Mouse (Mus musculus): ENCODE measurements at regions not wholly inside any gene's neighbourhood (a gene's known extent, or its start where the extent isn't known, plus 50 kb on each side); places are given as distances from the start of the nearest gene placed in this dataset.
A peak's percentile ranks its signal among the peaks of the same experiment; 100 is the strongest.

DNA sequence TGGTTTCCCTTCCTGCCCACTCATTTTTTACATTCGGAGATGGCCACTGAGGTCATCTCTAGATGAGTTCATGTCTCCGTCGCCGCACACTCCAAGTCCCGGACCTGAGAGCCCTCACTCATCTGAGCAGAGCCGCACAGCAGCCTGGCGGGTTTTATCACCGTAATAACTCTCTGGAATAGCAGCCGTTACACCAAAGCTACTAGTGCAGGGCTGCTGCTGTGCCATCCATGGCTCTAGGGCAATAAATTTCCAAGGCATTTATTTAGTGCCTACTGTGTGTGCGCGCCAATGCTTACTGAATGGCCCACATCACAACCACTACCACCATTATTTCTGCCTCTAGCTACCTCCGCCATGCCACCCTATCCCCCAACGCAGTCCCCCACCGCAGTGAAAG, 242.9 kb upstream of the Rpl38 start:
- DNase-seq, result no peak

DNA sequence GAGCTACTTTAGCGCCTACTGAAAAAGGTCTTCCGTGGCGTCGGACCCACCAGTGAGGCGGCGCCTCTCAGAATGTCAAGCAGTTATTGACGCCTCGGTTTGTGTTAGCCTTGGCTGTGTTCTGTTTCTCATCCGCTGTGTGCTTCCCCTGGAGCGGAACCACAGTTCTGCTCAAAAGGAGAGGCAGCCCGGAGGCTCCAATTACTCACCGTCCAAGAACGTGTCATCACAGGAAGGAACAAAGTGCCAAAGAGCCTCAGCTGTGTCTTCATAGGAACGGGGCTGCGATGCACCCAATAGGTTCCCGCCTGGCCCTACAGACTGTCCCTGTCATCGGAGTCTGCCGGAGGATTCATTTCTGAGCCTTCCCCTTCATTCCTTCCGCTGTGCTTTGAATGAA, 245.0 kb upstream of the Rpl38 start:
- DNase-seq, result no peak

DNA sequence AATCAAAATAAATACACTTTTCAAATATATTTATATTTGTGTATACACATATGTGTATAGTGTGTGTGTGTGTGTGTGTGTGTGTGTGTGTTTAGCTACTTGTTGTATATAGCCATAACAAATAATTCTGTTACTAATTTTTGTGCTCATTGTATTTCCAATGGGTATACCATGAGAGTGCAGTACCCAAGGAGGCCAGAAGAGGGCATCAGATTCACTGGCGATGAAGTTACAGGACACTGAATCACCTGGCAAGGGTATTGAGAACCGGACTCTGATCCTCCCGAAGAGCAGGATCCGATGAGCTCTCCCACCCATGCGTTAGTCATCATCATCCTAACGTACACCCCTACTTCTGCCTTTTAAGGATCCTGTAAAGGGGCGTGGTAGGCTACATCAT, 249.3 kb upstream of the Rpl38 start:
- DNase-seq, result no peak

DNA sequence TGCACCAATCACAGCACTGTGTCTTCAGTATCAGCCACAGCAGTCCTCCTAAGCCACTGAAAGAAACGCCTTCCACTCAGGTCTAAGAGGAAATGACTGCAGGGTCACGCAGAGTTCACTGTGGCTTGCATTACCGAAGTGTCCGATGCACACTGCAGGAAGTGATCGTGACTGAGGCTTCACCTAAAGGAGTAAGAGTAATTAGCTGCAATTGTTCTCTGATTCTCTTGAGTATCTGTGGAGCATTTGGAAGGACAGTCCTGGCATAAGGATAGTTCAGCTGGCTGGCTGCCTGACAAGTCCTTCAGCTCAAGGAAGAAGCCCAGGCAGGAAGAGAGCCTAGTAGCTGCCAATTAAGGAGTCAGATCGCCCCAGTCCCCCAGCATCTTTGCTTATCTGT, 252.2 kb upstream of the Rpl38 start:
- peak; percentile 25 to 26 for DNase-seq

DNA sequence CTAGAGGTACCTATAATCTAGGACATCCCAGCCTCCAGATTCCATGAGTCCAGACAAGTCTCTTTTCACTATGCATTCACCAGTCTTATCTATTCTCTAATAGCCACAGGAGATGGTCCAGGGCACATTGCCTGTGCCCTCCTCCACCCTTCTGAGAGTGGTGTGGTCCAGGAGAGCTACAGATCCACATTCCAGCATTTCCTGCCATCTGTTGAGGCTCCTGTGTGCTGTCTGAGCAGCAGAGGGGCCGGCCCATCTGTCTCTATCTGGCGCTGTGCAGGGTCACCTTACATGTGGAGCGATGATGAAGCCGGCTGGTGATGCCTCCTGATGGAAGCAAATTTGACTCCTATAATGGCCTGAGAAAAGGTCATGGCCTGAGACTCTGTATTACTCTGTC, 263.9 kb upstream of the Rpl38 start:
- peak; percentile 74 to 81 for DNase-seq

DNA sequence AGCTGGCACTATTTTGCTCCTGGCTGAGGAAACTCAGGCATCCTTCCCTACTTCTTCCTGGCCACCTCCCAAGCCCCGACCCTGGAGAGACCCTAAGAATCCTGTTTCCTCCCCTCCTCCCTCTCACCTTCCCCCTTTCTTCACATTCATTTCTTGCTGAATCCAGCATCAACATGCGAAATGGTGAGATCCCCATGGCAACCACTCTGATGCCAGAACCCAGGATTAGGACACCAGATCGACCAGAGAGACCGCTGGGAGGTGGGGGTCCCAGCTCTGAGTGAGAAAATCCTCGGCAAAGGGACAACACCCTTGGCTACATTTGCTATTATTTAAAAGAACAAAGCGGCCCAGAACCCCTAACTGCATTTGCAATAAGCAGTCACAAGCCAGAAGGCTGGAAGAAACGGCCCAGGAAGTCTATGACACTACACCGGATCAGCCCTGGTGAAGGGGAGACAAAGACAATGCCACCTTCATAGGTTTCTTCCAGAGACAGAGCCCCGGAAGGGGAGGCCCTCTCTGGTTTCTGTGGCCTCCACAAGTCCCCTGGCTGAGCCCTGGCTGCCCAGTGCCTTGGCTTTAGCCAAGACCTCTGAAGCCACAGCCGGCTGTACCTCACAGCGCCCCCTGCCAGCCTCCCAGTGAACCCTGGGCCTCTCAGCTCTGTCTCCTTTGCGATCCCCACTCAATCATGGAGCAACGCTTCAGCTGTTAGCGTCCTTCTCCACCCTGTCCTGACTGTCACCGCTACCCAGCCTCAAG, 265.6 kb upstream of the Rpl38 start:
- DNase-seq, result peak; percentile 19 to 36

DNA sequence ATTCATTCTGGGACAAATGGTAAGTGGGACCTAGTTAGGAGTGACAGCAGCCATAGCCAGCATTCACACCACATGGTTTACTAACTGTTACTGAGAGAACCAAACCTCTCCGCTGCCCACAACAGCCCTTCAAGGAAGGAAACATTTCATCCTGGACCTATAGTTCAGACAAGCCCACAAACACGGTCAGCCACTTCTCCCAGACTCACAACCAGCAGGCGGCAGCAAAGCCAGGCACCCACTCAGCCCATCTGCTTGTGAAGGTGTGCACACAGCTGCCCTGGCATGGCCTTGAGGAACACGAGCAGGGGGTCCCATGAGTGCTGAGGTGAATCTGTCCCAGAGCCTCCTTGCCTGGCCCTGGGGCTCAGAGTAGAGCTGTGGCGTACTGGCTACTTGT, 267.6 kb upstream of the Rpl38 start:
- no peak for DNase-seq

DNA sequence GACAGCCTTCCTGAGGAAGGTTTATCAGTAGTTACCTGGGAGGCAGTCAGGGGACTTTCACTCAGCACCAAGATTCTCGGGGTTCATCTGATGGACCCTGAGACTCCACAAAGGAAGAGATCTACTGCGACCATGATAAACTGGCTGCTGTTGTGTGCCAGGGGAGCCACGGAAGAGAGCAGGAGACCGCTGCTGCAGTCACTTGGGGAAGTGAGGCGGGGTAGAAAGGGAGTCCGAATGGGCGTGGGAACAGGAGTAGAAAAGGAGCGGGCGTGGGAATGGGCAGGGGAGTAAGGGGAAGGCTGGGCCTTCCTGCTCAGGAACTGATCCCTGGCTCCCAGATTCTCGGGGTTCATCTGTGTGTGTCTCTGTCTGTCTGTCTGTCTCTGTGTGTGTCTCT, 276.2 kb upstream of the Rpl38 start:
- DNase-seq, result no peak

DNA sequence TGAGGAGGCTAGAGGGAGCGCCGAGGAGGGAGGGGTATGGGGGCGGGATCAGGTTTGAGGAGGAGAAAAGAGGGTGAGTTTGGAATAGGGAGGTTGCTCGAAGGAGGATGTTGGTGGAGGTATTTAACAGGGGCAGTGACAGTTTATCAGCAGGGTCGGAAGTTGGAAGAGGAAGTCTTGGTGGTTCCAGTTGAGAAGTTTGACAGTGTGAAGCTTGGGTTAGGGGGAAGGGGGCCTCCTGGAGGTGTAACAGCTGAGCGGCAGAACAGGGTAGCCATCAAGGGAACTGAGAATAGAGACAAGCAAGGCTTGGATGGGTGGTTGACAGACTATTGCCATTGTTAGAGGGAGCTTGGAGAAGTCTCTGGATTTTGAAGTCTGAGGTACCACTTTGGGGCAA, 276.8 kb upstream of the Rpl38 start:
- DNase-seq, result no peak

DNA sequence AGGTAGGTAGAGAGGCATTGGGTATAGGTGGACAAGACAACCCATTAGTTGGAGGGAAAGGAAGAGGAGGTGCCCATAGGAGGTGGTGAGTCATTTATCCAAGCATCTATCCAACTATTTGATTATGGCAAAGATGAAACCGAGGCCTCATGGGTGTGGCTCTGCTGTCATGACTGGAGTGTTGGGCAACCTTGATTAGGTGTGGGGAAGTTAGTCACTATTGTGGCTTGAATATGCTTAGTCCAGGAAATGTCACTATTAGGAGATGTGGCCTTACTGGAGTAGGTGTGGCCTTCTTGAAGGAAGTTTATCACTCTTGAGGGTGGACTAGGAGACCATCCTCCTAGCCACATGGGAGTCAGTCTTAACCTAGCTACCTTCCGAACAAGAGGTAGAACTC, 281.2 kb upstream of the Rpl38 start:
- DNase-seq, result no peak

DNA sequence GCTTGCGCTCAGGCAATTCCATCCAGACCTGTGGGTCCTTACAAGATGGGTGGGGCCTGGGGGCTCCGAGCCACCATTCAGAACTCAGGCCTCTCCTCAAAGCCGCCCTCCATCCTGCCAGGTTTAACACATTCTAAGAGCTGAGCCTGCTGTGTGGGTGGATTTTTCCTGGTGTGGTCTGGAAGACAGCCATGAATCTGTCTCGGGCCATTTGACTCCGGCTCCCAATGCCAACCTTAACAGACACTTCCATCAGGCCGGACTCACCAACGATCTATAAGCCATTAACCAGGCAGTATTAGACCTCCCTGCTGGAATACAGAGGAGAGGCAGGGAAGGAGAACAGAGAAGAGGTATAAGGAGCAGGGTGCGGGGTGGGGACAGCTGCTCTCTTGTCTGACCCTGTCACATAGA, 288.9 kb upstream of the Rpl38 start:
- peak; percentile 8 to 21 for DNase-seq

DNA sequence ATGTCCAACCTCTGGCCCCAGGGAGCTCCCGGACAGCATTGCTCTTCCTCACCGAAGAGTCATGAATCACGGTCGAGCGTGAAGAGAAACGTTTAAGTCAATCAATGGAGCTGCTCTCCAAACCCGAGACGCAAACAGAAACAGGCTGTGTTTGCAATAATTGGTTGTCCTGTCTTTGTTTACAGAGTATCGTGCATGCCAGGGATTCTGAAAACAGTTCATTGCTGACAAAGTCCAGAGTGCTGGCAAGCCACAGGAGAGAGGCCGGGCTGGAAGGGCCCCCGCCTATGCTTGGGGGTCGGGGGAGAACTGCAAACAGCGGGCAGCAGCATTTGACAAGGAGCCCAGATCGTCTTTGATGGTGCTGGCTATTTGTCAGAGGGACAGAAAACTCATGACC, 292.4 kb upstream of the Rpl38 start:
- no peak for DNase-seq

DNA sequence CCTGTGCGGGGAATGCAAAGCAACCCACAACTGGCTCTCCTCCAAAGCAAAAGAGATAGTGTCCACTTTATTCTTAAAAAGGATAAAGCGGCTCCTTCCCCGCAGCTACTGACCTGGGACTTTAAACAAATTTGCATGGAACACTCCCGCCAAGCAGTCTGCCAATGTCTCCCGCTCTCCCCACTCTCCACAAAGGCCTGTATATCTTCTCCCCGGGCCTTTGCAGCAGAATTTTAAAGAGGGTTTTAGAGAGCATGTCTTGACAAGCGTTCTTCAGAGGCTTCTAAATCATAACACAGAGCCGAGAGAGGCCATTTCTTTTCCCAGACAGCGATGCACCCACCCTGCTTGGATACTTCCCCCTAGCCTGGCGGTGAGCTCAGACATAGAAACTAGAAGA, 297.6 kb upstream of the Rpl38 start:
- no peak for DNase-seq

DNA sequence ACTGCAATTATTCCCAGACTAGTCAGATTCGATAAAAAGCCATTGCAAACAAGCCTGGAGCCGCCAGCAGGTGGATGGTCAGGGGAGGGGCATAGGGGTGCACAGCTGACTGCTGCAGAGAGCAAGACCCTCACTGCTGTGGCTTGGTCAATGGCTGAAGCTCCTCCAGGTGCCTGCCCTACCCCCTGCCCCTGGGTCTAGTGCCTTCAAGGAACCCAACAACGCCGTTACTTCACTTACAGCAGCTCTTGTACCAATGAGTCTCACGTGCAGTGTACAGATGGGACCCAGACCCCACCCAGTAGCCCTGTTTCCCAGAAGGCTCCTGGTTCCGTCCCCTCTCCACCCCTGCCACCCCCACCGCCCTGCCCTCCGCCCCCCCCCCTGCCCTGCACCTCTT, 300.5 kb upstream of the Rpl38 start:
- no peak for DNase-seq

DNA sequence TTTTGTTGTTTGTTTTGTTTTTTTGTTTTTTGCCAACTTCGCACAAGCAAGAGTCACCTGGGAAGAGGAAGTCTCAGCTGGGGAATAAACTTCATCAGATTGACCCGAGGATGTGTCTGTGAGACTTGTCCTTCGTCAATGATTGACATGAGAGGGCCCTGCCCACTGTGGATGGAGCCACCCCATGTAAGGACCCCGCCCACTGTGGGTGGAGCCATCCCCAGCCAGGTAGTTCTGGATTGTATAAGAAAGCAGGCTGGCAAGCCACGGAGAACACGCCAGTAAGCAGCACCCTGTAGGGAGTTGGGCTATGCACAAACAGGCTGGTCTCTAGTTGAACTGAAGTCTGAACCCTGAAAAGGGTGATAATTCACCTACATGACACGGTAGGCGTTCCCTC, 294.1 kb upstream of the Sdk2 start:
- DNase-seq, result no peak

DNA sequence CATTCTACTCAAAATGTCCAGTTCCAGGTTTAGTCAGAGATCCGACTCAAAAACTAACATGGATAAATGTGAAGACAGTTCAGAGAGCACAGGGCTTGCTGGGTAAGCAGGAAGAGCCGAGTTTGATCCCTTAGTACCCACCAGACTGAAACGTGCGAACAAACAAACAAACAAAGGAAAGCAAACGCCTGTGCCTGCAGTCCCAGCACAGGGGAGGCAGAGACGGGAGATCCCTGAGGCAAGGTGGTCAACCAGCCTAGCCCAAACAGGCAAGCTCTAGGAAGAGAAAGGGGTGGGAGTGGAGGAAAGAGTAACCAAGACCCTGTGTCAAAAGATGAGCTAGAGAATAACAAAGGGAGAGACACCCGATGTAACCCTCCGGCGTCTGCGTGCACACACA, 293.5 kb upstream of the Sdk2 start:
- DNase-seq, result no peak

DNA sequence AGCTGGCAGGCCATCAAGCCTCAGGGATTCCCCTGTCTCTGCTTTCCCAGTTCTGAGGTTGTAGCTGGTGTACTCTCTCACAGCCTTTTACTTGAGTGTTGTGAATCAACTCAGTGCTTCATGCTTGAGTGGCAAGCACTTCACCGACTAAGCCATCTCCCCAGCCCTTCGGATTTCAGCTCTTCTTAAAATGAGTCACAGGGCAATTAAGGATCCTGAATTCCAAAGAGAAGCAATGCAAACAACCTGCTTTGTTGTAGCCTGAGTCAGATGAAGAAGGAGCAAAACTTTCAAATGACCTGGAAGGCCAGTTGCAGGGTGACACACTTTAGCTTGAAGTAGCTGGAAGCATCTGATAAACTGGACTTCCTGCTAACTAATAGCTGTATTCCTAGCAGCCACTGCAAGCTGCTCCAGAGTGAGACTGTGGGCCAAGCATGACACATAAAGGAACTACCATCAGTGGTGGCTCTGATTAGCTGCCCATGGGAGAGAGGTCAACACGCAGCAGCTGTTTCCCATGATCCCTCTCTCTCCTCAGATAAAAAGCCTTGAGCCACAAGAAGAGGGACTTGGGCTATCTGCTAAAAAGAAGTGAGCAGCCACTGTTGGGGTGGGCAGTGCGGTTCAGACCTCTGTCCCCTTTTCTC, 285.4 kb upstream of the Sdk2 start:
- no peak for DNase-seq

DNA sequence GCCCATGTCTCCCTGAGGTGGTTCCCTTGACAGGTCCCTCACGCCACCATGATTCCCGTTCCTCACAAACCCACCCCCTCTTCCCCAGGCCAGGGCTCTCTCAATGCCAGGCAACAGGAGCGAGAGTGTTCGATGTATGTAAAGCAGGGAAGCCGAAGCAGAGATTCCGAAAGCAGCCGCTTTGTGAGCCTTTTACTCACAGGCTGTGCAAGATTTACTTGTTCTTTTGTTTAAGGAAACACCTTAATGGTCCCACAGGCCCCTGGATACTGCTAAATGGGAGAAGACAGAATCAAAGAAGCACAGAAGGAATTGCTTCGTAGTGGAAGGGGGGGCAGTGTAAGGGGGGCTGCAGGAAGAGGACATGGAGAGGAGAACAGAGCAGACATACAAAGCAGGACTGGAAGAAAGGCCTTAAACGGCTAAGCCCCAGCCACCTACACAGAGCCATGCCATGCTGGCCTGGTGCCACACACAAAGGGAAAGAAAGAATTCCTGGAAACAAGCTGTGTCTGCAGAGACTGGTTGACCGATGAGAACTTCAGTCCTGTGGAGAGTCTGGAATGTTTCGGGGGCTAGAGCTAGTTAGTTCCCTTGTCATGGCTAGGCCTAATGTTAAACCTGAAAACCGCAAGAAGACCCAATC, 270.1 kb upstream of the Sdk2 start:
- peak; percentile 25 to 27 for DNase-seq

DNA sequence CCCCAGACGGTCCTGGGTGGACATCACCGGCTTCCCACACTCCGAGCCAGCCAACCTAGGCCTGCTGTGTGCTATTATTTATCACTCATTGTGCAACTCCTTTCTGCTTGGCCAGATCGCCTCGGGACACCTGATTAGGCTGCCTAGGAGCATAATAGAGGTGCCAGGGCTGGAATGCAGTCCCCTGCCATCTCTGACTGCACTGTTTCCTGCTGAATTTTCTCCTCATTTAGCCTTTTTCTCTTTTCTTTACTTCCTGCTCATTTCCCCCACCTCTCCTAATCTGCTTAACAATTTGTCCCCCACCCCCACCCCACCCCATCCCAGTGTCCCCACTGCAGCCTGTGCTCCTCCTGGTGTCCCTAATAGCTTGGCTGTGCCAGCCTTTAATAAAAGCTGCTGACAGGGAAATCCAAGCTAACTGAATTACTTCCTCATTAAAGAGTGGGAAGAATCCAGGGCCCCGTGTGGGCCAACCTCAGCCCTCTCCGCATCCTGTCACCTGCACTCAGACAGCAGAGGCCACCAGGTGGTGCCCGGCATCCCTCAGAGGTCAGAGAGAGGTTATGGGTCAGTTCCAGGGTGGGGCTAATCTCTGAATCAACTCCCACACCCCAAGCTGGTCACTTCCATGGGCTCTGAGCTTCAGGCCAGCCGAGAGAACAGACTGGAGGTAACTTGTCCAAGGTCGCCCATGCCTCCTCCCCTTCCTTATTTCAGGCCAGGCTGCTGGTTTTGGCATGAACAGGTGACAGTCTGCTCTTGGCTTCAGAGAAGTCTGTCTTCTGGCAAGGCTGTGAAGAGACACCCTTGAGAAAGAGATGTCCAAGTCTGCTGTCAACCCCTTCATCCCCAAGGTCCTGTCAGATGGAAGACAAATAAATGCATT, 269.3 kb upstream of the Sdk2 start:
- DNase-seq, result peak; percentile 35 to 59

DNA sequence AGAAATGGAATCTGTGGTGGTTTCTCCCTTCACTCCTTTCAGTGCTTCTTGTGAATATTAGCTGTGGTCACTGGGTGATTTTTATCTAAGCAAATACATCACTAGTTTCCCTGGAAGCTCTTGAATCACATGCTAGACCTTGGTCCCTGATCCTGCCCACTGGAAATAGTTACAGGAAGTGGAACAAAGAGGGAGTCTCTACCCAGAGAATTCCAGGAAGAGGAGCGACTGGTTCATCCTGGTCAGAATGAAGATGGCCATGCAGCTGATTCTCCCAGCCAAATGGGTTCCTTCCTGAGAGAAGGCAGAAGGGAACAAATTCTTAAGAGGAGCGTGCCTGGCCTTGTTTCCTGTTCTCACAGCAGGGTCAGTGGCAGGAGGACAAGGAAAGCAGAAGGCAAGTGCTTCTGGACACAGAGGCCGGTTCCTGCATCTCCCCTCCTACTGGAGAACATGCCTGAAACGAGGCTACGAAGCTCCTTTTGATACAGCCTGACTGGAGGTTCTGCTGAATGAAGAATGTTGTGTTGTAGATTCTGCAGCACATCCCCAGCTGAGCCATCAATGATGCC, 264.8 kb upstream of the Sdk2 start:
- DNase-seq, result peak; percentile 16 to 26

DNA sequence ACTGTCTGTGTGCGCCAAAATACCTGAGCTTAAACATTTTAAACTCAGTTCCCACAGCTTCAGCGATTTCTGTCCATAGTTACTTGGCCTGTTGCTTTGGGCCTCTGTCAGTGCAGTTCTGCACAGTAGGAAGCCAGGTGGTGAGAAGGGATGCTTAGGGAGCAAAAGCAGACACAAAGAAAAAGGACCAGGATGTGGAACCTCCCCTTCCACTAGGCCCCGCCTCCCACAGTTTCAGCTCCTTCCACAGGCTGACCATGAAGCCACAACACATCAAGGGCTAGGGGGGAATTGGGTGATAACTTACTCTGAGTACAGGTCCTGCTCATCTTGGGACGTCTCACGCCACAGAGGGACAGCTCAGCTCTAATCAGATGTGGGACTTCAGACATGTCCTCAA, 263.5 kb upstream of the Sdk2 start:
- no peak for DNase-seq

DNA sequence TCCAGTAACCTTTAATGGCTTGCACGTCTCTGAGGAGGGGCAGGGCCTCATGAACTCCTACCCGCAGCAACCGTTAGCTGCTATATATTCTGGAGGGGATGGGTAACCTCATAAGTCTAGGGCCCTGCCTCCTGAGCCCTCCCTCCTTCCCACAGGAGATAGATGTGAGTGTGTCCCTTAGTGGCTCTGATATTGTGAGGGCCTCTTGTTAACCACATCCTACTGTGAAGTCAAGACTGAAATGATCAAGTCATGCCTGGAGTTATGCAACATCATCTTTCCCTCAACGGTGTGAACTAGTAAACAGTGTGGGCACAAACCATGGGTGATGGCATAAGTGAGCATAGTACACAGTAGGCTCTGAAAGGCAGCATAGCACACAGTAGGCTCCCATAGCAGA, 255.8 kb upstream of the Sdk2 start:
- DNase-seq, result no peak

DNA sequence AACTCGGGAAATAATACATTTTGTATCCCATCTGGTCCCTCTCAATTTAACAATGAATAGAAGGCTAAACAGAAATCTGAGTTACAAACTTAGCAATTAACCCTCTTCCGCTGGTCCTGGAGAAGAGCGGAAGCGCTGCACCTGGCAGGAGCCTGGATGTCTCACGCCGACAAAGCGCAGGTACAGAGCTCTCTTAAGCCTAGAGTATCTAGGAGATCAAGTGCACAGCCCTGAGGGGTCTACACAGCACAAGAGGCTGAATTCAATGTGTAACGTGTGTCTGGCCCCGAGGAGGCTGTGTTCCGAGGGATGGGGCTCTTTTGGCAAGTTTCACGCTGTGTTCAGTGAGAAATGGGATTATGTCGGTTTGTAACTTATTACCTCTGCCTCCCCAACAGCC, 255.1 kb upstream of the Sdk2 start:
- no peak for DNase-seq

Measured in cerebellum, adult 18-20 months (tissue).